Mouse (Mus musculus): ENCODE results near the gene Kif16b. TPM values are rescaled to one million over a fixed set of nuclear protein-coding genes. Genes with fewer than 3 reads are reported as not detected.
A peak's percentile ranks its signal among the peaks of the same experiment; 100 is the strongest.

The Kif16b gene
- total RNA-seq, 2 experiments from 2014 or later: 15.7 to 17.3 TPM

- H3K27ac ChIP-seq: no peak overlapping the region
- DNase-seq (ENCODE audit: extremely low spot score in 1 of 2, low spot score in 2 of 2): no peak
- intact Hi-C loops (cut with DNase I): no loop called here
- TF ChIP-seq CTCF (IDR thresholded peaks at IDR 0.05): no peak
- H3K4me3 ChIP-seq: no peak overlapping the region
These were observed 40.3 kb downstream of the Kif16b start for GRCm38 (mm10) chr2:142860994-142861393.

DNA sequence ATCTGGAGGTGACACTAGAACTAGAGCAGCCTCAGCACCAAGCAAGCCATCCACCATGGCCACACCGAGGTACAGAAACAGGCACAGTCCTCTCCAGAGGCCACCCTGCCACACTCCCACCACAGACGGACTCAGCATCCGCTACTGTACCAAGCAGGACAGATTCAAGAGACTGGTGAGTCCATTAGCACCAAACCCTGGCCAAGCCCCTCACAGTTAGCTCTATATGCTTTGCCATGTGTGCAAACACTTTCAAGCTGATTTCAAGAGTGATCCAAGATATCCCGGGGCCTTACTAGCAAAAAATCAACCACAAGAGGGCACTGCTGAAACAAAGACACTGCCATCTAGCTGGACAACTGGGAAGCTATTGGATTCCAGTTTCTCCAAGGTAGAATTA is 41.9 kb downstream of the Kif16b start:
- intact Hi-C loops (cut with DNase I): loop anchor here (1.0 kb wide), 2 partner anchors 108 to 234 kb away; no protein-coding TSS in a partner anchor
- TF ChIP-seq CTCF (IDR thresholded peaks at IDR 0.05): peak; percentile 87

DNA sequence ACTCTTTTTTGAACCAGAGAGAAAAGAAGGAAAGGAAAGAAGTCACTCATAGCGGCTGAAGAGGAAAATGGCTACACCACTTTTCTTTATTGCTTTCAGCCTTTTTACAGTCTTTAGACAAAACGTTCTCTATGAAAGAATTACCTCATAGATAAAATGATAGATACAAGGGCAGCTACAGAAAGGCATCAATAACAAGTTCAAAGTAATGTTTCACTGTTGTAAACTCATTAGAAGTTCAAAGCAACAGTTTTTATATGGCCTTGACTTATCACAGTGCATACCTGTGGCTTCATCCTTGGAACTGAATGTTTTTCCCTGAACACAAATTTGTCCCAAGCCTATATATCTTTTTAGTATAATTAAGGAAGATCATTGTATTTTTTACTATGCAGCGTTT is 62.6 kb downstream of the Kif16b start:
- intact Hi-C loops (cut with DNase I): no loop called here
- Histone ChIP-seq H3K27ac (no peak overlapping the region), H3K4me3 (no peak overlapping the region)
- no peak for TF ChIP-seq CTCF (IDR thresholded peaks at IDR 0.05)
- no peak for DNase-seq (ENCODE audit: extremely low spot score in 1 of 2, low spot score in 2 of 2)

More for the DNA sequence above, 41.9 kb downstream of the Kif16b start:
- Histone ChIP-seq H3K27ac (no peak overlapping the region), H3K4me3 (no peak overlapping the region)
- DNase-seq (ENCODE audit: extremely low spot score in 1 of 2, low spot score in 2 of 2): peak; percentile 45 to 53

- no peak overlapping the region for H3K4me3 ChIP-seq
- no peak overlapping the region for H3K27ac ChIP-seq
- TF ChIP-seq CTCF (IDR thresholded peaks at IDR 0.05): no peak
- no peak for DNase-seq (ENCODE audit: extremely low spot score in 1 of 2, low spot score in 2 of 2)
- intact Hi-C loops (cut with DNase I): no loop called here
These were observed 63.2 kb downstream of the Kif16b start for GRCm38 (mm10) chr2:142838118-142838517.

GRCm38 (mm10) chr2:142834751-142835150 is 66.6 kb downstream of the Kif16b start:
- no peak overlapping the region for H3K27ac ChIP-seq
- H3K4me3 ChIP-seq: no peak overlapping the region
- intact Hi-C loops (cut with DNase I): no loop called here
- no peak for DNase-seq (ENCODE audit: extremely low spot score in 1 of 2, low spot score in 2 of 2)
- TF ChIP-seq CTCF (IDR thresholded peaks at IDR 0.05): no peak

GRCm38 (mm10) chr2:142832617-142833422 is 68.5 kb downstream of the Kif16b start:
- no peak for DNase-seq (ENCODE audit: extremely low spot score in 1 of 2, low spot score in 2 of 2)
- H3K4me3 ChIP-seq: no peak overlapping the region
- intact Hi-C loops (cut with DNase I): no loop called here
- no peak for TF ChIP-seq CTCF (IDR thresholded peaks at IDR 0.05)
- H3K27ac ChIP-seq: no peak overlapping the region

GRCm38 (mm10) chr2:142813033-142813432 is 88.3 kb downstream of the Kif16b start:
- intact Hi-C loops (cut with DNase I): loop anchor here (10.0 kb wide), 2 partner anchors 168 to 548 kb away; no protein-coding TSS in a partner anchor
- DNase-seq (ENCODE audit: extremely low spot score in 1 of 2, low spot score in 2 of 2): peak; percentile 28 to 42
- TF ChIP-seq CTCF (IDR thresholded peaks at IDR 0.05): peak; percentile 89
- no peak overlapping the region; the same call in 1 of the 2 replicates for H3K27ac ChIP-seq
- no peak overlapping the region for H3K4me3 ChIP-seq

GRCm38 (mm10) chr2:142803760-142804448 is 97.4 kb downstream of the Kif16b start:
- H3K4me3 ChIP-seq: no peak overlapping the region
- no peak for DNase-seq (ENCODE audit: extremely low spot score in 1 of 2, low spot score in 2 of 2)
- no peak overlapping the region for H3K27ac ChIP-seq
- no peak for TF ChIP-seq CTCF (IDR thresholded peaks at IDR 0.05)
- intact Hi-C loops (cut with DNase I): no loop called here

- no peak overlapping the region for H3K27ac ChIP-seq
- H3K4me3 ChIP-seq: no peak overlapping the region
- intact Hi-C loops (cut with DNase I): no loop called here
- no peak for TF ChIP-seq CTCF (IDR thresholded peaks at IDR 0.05)
- no peak for DNase-seq (ENCODE audit: extremely low spot score in 1 of 2, low spot score in 2 of 2)
These were observed 104.0 kb downstream of the Kif16b start for GRCm38 (mm10) chr2:142797310-142797709.

DNA sequence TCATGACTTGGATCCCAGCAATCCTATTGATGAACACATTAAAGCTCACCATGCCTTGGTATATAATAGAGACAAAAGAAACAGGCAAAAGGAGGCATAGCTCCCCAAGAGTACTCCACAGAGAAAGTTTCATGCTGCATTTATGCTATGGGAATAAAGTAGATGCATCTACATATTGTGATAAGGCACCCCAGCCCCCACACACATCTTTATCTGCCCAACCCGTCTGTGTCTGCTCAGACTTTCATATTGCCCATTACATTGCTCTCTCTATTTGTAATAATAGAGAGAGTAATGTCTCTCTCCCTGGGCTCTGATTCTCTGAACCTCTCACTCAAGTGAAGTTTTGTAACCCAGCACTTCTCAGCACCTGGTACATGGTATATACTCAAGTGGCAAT is 126.0 kb downstream of the Kif16b start:
- no peak for DNase-seq (ENCODE audit: extremely low spot score in 1 of 2, low spot score in 2 of 2)
- no peak overlapping the region for H3K4me3 ChIP-seq
- intact Hi-C loops (cut with DNase I): no loop called here
- H3K27ac ChIP-seq: no peak overlapping the region
- no peak for TF ChIP-seq CTCF (IDR thresholded peaks at IDR 0.05)

- intact Hi-C loops (cut with DNase I): no loop called here
- DNase-seq (ENCODE audit: extremely low spot score in 1 of 2, low spot score in 2 of 2): no peak
- H3K4me3 ChIP-seq: no peak overlapping the region
- H3K27ac ChIP-seq: no peak overlapping the region
- TF ChIP-seq CTCF (IDR thresholded peaks at IDR 0.05): no peak
These were observed 126.6 kb downstream of the Kif16b start for GRCm38 (mm10) chr2:142774752-142775151.

- no peak; the same call in none of the 2 replicates for TF ChIP-seq CTCF (IDR thresholded peaks at IDR 0.05)
These were observed 131.6 kb downstream of the Kif16b start for GRCm38 (mm10) chr2:142769647-142770121.

More at GRCm38 (mm10) chr2:142769647-142770121, 131.6 kb downstream of the Kif16b start:
- DNase-seq (ENCODE audit: extremely low spot score in 1 of 2, low spot score in 2 of 2): peak in 1 of 2 experiments; percentile 20
- Histone ChIP-seq H3K27ac (peak overlapping the region; percentile 64), H3K4me3 (peak overlapping the region; percentile 17; the same call in 1 of the 2 replicates)
- intact Hi-C loops (cut with DNase I): no loop called here

Measured in left cerebral cortex, adult 2 months (tissue).